Mouse (Mus musculus) olfactory bulb, adult 2 months (tissue): ENCODE measurements around the gene Bach2.

ENCODE experiments used
- CTCF ChIP-seq: fragments of 200-500 bp; IDR thresholded peaks from 2 replicates; pipeline ENCODE4 v1.5.1; 2012; ENCODE audit warnings: low read depth, mild to moderate bottlenecking, low read length, moderate library complexity; ENCODE audit not compliant: insufficient read depth
- POLR2A ChIP-seq: fragments of 200-500 bp; IDR thresholded peaks from 2 replicates; pipeline ENCODE4 v1.6.1; 2012; ENCODE audit warnings: mild to moderate bottlenecking, low read depth, low read length, moderate library complexity; ENCODE audit not compliant: insufficient read depth

GRCm38 (mm10) chr4:32229266-32229665, 9.3 kb upstream of the Bach2 start:
- TF ChIP-seq CTCF, result no peak
- no peak for TF ChIP-seq POLR2A
